Mouse (Mus musculus) myocyte (in vitro differentiated cells): ENCODE results near the gene Kif21a.

Experiments
- E2F4 ChIP-seq: IDR thresholded peaks from one replicate; pipeline ENCODE4 v1.6.1; 2011; ENCODE audit warnings: mild to moderate bottlenecking, control low read depth, moderate library complexity; ENCODE audit not compliant: insufficient read depth
- MAX ChIP-seq: IDR thresholded peaks from one replicate; pipeline ENCODE4 v1.6.1; 2011; ENCODE audit warnings: low read depth, mild to moderate bottlenecking, control low read depth
- MYOD1 ChIP-seq, 3 experiments: IDR thresholded peaks; one replicate each; pipeline ENCODE4 v1.6.1; 2011; ENCODE audit warnings: control low read depth in 2 of 3, low read depth in 2 of 3, mild to moderate bottlenecking in 2 of 3, moderate library complexity in 1 of 3; ENCODE audit not compliant: insufficient read length in 2 of 3, control insufficient read depth in 1 of 3
- POLR2A ChIP-seq: IDR thresholded peaks from one replicate; pipeline ENCODE4 v1.6.1; 2011; ENCODE audit warnings: low read depth, mild to moderate bottlenecking, control low read depth, moderate library complexity; ENCODE audit not compliant: insufficient read length
- POLR2AphosphoS2 ChIP-seq: IDR thresholded peaks from one replicate; pipeline ENCODE4 v1.6.1; 2011; ENCODE audit warnings: low read depth, control low read depth; ENCODE audit not compliant: insufficient read length
- USF1 ChIP-seq: IDR thresholded peaks from one replicate; pipeline ENCODE4 v1.6.1; 2011; ENCODE audit warnings: low read depth, mild to moderate bottlenecking, control low read depth, moderate library complexity

DNA sequence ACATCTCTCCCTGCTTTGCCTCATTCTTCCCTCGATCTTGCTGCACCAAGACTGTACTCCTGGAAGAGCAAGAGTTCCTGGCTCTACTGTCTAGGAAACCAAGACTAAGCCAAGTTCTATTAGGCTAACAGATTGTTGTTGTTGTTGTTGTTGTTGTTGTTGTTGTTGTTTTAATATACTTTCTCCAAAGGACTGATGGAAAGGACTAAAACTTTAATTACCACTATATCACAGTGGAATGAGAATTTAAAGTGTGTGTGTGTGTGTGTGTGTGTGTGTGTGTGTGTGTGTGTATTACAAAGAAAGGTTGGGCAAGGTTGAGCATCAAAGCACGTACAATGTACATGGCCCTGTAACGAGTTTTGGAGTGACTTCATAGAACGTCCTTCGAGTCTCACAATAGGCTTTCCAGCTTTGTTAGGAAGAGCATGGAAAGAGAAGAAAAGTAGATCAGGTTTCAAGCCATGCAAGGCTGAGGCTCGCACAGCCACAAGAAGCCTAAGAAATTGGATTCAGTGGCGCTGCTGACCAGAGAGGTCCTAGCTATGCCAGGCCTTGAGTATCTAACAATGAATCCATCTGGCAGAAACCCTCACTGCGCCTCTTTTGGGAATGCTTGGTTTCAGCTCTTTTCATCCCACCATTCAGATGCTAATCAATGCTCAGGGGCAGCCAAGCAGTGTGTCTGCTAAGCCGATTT, 31.4 kb downstream of the Kif21a start:
- no peak for TF ChIP-seq E2F4
- no peak for TF ChIP-seq MAX
- TF ChIP-seq POLR2A, result no peak
- TF ChIP-seq USF1, result no peak
- TF ChIP-seq POLR2AphosphoS2, result no peak
- TF ChIP-seq MYOD1 (IDR thresholded peaks at IDR 0.05; ENCODE audit: control insufficient read depth in 1 of 3, insufficient read length in 2 of 3, low read depth in 2 of 3), result no peak
